Mouse (Mus musculus) left cerebral cortex, postnatal 25 days (tissue): ENCODE measurements at regions not wholly inside any gene's neighbourhood (a gene's known extent, or its start where the extent isn't known, plus 50 kb on each side); places are given as distances from the start of the nearest gene placed in this dataset.
"Not testable (repeated sequence)": the region's sequence is repeated elsewhere in the genome, so short reads cannot be mapped to it uniquely, and the experiment has no call there.

ENCODE experiments used
- DNase-seq, 2 experiments: peaks; one replicate each; pipeline ENCODE4 v3.0.0; 2022; ENCODE audit warnings: low spot score in 2 of 2, mixed read lengths in 1 of 2
- intact Hi-C: fragments of 180-260 bp; cut with DNase I; formaldehyde crosslinking; loops from one replicate; pipeline ENCODE4 v1.15.1; 2025

DNA sequence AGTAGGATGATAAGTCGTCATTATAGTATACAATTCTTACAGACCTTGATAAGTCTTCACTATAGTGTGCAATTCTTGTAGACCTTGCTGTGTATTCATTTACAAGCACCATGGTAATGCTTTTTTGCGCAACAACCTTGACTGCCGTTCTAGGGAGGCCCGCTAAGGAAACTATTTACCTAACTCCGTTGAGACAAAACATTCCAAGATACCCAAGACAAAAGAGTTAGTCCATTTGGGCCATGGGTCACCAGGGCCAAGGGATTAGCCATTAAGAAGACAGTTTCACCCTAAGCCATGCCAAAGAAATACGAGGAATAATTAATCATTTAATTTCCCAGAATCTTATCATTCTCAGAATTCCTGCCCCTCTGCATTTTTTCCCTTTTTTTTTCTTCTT lies 227.6 kb upstream of the Ube2e3 start:
- intact Hi-C loops = no loop called here
- DNase-seq = no peak

DNA sequence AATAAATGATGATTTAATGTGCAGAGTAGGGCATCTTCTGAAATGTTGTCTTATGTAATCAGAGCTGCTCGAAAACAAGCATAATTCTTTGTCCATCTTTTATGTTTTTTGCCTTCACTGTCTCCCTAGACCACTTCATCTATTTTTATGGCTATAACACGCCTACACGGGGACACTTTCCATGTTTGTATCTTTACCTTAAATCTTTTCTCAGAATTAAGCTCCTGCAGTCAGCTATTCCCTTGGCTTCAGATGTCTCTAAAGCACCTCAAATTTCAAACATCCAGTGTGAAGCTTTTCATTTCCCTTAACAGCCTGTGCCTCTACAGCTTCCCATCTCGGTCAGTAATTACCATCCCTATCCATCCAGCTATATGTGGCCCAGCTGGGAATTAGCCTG lies 242.7 kb upstream of the Ube2e3 start:
- intact Hi-C loops = no loop called here
- DNase-seq = peak in 1 of 2 experiments; percentile 63

DNA sequence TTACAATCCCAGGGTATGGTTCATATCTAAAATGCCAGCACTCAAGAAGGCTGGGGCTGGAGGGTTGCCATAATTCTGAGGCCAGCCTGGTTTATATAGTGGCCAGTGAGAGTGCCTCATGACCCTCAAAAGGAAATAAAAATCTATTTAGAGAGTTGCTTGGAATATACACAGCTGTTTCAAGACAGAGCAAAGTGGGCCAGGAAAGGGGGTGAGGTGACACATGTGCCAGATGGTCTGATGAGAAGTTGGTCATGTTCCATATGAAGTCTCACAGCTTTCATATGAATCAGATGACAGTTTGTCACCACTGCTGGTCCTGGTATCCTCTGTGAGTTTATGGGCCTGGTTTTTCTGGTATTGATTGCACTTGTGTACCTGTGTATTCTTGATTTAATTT lies 261.5 kb upstream of the Ube2e3 start:
- intact Hi-C loops = loop anchor here (2.0 kb wide), 1 partner anchor 320 kb away; no protein-coding TSS in a partner anchor
- peak; percentile 8 to 78 for DNase-seq

DNA sequence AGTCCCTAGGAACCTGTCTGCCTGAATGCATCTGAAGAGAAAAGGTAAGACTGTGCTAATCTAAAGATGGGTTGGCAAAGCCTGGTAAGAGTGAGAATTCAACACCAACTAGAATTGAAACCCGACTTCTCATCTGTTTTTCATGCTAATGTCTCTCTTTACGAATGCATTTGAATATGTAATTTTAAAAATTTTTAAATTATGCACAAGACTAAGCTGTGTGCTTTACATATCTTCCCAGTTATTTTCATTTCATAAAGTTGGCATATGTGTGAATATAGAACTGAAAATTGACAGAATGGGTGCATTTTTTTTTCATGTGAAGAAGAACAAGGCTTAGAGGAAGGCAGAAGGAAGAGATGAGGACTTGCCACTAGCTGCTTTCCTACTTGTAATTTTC lies 267.2 kb upstream of the Ube2e3 start:
- intact Hi-C loops = loop anchor here (2.0 kb wide), 1 partner anchor 268 kb away; the partner anchor contains the start of gene Ube2e3
- DNase-seq = peak in 1 of 2 experiments; percentile 40

DNA sequence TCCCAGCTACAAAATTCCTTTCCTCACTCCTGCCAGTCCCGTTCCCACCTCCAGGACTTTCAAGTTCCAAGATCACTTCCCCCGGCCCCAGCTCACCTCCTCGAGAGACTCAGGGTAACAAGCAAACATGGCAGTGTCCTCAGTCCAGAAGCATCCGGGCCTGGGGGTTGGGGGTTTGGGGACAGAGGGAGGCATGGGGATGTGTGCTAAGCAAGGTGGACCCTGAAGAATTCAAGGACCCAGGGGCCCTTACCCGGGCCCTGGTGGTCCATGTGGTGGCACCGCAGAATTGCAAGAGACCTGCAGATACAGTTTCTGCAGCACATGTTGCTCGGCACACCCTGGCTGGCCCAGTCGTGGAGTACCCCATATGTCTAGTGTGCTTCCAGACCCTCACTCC lies 269.9 kb upstream of the Ube2e3 start:
- intact Hi-C loops = loop anchor here (5.0 kb wide), 1 partner anchor 136 kb away; no protein-coding TSS in a partner anchor
- DNase-seq = no peak

DNA sequence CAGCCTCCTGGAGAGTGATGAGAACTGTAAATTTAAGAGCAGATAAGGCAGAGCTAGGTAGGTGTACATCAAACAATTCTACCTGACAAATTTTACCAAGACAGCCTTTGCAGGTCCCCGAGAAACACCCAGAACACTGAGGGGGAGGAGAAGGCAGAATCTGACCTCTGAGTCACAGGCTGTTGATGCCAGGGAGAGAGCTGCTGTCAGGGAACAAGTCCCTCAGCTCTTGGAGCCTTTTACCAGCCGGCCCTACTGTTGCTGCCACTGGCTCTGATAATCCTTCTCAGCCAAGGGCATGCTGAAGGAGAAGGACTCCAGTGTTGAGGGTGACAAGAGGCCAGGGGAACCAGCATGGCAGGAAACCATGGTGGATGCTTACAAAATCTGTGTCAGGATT lies 271.7 kb upstream of the Ube2e3 start:
- intact Hi-C loops = loop anchor here (5.0 kb wide), 1 partner anchor 134 kb away; no protein-coding TSS in a partner anchor

DNA sequence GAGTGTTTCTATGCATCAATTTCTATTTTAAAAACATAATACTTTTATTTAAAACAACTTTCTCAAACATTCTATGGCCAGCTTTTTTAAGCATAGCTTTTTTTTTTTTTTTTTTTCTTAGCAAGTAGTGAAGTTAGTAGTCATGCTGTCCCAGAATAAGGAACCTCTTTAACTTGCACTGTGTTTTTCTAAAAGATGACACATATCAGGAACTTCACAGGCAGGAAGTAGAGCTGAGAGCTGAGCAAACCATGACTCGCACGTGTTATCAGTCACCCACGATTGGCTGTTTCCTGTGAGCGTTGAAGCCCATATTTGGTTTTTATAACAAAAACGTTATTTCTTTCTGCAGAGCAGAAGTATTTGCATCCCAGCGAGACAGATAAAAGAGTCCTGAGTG lies 287.9 kb upstream of the Ube2e3 start:
- DNase-seq = peak in 1 of 2 experiments; percentile 11
- intact Hi-C loops = no loop called here

More for the DNA sequence above, 271.7 kb upstream of the Ube2e3 start:
- no peak for DNase-seq

DNA sequence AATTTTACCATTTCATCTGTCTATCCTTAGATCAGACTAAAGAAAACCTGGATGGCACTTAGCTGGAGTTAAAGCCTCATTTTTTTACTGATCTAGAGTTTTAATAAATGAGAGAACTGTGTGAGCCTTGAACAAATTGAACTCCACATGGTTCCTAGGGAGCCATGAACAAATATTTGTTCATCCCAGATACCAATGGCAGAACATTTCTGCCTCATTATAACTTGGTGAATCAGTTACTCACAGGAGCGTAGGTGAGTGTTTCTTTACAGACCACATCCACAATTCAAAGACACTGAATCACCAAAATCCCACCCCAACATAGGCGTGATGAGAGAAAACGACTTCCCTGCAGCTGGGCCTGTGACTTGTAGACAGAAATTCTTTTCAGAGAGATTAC lies 295.4 kb upstream of the Ube2e3 start:
- intact Hi-C loops = no loop called here
- no peak for DNase-seq

DNA sequence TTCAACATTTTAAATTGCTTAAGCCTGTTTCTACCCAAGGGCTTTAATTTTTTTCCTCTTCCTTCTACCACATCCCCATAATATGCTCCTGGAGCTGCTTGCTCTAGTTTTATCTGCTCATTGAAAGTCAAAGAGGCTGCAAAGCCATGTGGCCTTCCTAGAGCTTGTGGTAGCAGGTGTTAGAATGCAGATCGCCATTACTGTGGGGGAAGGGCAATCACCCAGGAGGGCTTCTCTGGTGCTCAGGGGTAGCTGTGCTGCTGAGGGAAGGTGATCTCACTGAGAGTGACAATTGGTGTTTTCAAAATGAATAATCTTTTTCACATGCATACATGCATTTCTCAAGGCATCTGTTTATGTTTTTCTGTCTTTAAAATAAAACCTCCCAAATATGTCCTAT lies 309.8 kb upstream of the Ube2e3 start:
- DNase-seq = no peak
- intact Hi-C loops = no loop called here

DNA sequence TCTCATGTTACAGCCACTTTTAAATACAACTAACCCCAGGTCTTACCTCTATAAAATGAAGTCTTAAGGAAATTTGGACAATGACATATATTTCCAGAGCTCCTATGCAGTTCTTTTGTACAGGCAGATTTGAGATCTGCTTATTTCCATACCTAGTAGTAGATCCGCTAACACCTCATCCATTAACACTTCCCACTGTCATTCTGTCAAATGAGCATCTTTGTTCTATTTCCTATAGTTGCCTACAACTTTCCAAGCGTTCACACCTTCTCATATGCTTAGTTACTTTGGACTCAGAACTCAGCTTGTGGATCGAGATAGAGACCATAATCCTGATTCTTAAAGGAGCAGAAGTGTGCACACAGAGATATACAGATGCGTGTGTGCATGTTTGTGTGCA lies 316.8 kb upstream of the Ube2e3 start:
- intact Hi-C loops = loop anchor here (2.0 kb wide), 1 partner anchor 502 kb away; no protein-coding TSS in a partner anchor
- DNase-seq = peak in 1 of 2 experiments; percentile 51

DNA sequence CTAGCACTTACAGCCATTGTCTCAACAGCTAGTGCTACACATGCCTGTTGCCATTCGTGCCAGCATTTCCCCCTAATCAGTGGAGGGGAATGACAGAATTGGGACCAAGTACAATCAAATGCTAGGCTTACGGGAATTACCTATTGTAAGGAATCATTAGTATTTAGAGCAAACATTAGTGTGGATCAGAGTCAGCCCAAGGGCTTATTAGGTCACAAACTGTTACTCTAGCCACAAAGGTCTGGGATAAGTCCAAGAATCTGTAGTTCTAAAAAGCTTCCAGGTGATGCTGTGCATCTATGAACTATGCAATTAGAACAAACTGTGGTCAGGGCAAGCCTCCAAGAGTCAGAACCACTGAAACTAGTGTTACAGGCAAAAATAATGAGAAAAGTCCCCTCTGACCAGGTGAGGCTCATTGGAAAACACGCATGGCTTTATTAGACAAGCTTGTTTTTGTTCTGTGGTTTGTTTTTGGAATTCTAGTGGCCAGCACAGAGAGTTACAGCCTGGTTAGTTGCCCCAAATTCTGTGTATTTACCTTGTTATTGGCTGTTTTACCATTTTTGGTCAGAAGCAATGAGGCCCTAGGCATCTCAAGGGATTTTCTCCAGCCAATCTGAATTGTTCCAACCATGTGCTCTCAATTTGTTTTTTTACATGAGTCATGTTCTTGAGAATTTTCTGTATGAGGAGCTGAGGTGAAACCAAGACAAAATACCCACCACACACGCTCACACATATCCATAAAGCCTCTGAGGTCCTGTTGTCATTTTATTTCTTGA lies 319.0 kb upstream of the Ube2e3 start:
- DNase-seq = no peak
- intact Hi-C loops = no loop called here

DNA sequence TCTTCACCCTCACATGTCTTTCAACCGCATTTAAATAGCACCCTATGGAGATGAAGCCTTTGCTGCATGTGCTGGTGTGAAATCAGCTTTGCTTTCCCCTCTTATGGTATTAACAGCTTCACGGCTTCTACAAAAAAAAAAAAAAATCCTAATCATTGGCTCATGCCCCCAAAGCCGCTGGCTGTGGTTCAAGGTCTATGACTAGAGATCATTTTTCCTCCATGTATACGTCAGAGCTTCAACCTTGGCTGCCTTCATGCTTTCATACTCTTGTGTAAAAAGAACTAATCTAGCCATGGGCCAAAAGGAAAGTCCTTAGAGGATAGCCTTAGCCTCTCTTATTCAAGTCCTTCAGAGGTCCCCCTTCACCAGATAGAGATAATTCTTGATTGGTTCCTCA lies 320.6 kb upstream of the Ube2e3 start:
- no peak for DNase-seq
- intact Hi-C loops = no loop called here

DNA sequence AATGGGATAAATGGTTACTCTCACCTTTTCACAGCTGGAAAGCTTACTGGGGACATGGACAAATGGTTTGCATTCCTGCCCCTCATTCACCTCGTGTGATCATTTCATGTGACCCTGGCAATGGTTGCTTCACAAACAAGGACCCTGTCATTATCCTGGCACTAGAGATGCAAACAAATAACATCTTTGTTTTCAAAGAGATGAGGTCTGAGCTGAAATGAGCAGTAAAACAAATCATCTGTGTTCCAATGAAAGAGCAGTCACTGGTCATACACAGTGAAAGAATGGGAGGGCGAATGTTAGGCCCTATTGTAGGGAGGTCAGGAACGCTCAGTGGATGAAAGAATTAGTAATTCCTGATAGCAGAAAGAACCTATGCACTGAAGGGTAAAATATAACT lies 327.5 kb upstream of the Ube2e3 start:
- intact Hi-C loops = no loop called here
- DNase-seq = peak in 1 of 2 experiments; percentile 3

DNA sequence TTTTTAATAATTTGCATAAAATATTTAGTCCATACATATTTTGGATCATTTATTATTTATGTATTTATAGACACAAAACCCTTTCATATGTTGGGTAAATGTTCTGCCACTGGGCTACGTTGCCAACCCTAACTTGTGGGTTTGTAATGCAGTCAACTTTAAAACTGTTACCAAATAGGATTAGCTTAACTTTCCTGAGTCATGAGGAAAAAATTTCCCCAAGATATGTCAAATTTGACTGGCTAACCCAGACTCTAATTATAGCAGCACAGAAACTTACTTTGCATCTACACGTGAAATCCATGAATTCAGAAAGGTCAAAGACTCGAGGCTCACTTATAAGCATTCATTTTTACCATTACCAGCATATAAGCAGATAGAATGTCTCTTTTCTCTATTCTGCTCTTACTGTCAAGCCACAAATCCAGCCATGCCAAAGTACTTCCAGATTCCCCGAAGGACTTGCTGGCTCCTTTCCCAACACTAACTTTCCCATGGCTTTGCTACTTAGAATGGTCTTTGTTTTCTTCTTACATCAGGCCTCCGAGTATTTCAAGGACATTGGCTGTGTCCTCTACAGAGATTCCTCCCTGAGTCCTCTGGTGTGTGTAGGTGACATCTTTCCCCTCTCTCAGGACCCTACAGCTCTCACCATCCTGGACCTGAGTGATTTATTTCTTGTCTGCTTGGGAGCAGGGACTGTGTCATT lies 328.2 kb upstream of the Ube2e3 start:
- DNase-seq = no peak
- intact Hi-C loops = no loop called here

DNA sequence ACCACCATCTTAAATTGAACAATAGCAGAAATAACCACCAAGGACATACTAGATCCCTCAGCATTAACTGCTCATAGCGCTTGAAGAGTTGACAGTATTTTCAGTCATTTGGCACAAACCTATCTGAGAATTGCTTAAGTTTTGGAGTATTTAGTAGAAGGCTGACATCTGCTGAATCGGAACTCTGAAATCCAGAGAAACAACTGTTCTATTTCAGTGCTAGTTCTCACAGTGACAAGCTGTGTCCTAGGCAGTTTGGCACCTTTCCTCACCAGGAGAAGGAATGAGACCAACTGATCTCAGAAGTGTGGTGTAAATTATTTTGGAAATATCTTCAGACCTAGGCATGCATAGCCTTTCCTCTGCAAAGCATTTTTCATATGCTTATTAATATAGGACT lies 330.4 kb upstream of the Ube2e3 start:
- peak; percentile 26 to 46 for DNase-seq
- intact Hi-C loops = no loop called here

DNA sequence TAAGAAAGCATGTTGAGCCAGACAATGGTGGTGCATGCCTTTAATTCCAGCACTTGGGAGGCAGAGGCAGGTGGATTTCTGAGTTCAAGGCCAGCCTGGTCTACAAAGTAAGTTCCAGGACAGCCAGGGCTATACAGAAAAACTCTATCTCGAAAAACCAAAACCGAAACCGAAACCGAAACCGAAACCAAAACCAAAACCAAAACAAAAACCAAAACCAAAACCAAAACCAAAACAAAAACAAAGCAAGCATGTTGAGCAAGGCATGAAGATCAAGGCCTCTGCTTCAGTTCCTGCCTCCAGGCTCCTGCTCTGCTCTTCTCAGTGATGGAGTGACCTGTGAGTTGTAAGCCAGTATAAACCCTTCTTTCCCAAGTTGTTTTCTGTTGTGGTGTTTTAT lies 334.0 kb upstream of the Ube2e3 start:
- intact Hi-C loops, DNase-seq: not testable (repeated sequence)

DNA sequence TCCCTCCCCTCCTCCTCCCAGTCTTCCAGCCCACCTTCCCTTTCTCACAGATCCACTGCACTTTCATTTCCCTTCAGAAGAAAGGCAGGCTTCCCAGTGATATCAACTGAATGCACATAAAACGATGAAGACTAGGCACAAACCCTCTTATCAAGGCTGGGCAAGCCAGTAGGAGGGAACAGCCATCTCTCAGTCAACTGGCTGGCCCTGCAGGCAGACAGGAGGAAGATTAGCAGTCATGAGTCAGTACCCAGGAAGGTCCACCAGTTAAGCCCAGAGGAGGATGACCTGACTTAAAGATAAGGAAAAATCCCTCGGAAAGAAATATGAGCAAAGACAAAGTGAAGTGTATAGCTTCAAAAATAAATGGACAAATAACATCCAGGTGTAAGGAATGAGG lies 337.4 kb upstream of the Ube2e3 start:
- intact Hi-C loops = no loop called here
- no peak for DNase-seq

DNA sequence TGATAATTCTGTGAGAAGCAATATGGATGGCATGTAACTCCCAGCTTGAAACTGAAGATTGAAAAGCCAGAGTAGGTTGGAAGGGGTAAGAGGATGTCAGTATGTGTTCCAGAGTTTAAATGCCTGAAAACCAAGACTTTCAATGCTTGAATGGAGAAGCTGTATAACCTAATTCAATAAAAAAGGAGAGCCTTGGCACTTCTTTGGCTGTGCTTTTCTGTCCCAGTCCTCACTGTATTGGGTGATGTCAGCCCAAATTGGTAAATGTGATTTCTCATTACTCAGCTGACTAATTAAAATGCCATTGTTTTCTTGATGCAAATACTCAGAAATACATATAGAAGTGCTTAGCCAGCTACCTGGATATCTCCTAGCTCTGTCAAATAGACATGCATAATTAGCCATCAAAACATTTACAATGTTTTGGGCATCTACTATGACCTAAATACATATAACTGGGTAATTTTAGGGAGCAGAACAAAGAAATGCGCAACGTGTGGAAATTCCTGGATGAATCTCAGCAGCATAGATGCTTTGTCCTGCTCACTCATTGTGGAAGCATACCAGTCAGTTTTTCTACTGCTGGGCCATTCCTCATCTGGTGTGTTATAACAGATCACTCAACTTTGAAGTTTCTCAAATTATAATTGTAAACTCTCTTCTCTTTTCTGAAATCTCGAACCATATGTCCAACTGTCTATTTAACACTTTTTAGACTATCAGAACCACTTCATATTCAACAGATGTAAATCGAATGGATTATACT lies 347.5 kb upstream of the Ube2e3 start:
- intact Hi-C loops = no loop called here
- no peak for DNase-seq

DNA sequence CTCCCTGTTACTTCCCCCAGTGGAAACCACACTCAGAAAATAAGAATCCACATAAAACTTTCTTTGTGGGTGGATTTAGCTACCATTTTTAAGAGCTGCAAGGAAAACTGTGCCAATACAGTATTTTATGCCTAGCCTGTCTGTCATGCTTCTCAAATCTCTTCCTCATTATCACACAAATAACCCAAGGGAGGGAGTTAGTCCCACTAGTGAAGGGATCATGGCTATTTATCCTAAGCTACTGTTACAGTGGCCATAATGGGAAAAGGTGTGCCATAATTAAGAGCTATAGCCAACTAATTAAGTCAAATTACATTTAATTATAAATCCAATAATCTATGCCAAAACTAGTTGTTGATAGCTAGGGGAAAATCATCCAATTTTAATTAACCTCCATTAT lies 374.8 kb upstream of the Ube2e3 start:
- DNase-seq = no peak
- intact Hi-C loops = no loop called here

DNA sequence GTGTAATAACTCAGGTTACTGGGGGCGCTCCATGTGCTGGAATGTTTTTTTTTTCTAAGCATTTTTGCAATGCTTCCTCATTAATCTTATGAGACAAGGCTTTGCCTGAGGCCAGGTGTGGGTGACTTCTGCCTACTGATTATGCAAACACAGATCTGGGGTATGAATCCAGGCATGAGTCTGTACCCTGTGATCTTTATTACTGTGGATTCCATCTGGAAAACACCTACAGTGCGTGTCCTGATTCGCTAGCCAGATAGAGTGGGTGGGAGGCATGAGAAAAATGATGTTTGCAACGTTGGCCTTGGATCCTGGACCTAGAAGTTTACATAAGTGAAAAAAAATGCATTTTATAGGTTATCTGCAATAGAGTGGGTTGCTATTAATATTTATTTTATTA lies 387.9 kb upstream of the Ube2e3 start:
- peak in 1 of 2 experiments; percentile 50 for DNase-seq
- intact Hi-C loops = no loop called here
